Mouse (Mus musculus): ENCODE results near the gene Sp110.
"Not testable (repeated sequence)": the region's sequence is repeated elsewhere in the genome, so short reads cannot be mapped to it uniquely, and the experiment has no call there.

DNA sequence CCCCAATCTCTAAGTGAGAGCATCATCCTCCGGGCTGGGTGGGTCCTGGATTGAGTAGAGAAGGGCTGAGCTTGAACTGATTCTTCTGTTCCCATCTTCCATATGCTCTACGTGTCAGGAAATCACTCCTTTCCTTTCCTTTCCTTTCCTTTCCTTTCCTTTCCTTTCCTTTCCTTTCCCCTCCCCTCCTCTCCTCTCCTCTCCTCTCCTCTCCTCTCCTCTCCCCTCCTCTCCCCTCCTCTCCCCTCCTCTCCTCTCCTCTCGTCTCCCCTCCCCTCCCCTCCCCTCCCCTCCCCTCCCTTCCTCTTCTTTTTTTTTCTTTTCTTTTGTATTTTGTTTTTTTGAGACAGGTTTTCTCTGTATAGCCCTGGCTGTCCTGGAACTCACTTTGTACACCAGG is 23.2 kb downstream of the Sp110 start, which contains the start of gene G530012D18Rik:
- not testable (repeated sequence) for TF ChIP-seq CTCF (IDR thresholded peaks at IDR 0.05); POLR2A (IDR thresholded peaks at IDR 0.05; ENCODE audit: insufficient read depth, low read depth, low read length)

Measured in heart, adult 2 months (tissue).